Mouse (Mus musculus) ovary, postnatal 36 days (tissue): ENCODE data around the gene Dctn1.

ENCODE experiments used
- DNase-seq: peaks from one replicate; pipeline ENCODE4 v3.0.0; 2022; ENCODE audit warnings: low spot score, mixed read lengths

Dctn1 gene

DNA sequence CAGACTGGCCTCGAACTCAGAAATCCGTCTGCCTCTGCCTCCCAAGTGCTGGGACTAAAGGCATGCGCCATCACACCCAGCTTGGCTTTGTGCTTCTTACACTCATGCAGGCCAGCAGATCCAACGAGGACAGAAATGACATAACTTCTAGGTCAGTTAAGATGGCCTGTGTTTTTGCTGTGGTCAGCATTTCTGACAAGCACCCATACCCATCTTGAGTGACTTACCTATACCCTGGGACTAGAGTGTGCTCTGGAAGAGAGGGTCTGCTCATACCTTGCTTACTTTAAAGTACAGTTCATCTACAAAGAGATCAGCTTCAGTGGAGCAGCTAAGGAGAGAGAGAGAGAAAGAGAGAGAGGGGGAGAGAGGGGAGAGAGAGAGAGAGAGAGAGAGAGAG is 67.6 kb downstream of the Dctn1 start:
- no peak for DNase-seq

DNA sequence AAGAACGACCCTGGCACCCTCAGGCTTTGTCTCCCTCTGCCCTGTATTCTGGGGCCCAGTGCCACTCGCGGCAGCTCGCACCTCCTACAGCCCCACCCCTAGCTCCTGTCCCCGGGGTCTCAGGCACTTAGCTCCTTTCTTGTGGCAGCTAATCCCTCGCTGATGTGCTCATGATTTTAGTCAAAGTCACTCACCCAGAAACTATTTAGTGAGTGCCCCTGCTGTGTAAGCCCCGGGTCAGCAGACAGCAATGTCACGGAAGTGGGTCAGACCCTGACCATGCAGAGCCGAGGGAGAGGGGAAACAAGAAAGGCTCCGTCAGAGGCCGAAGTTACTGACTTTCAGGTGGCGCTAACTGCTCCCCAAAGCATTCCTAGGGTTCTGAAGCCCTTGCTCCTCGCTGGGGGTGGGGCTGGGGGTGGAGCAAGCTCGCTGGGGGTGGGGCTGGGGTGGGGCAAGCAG is 68.6 kb downstream of the Dctn1 start:
- no peak for DNase-seq

DNA sequence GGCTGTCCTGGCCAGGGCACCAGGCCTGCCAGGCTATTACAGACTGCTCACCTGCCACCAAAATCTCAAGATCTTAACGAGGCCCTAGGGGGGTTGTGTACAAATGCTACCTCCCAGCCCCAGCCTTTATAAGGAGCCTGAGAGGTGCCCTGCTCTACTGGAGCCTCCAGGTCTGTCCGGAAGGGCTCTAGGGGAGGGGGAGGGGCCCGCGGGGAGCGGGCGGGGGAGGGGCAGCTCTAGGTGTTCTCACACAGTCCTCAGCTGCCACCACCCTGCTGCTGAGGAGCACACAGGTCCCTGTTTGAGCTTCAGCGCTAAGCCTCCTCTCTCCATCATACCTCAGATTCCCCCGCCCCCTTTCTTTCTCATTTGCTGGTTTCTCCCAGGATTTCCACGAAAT is 71.4 kb downstream of the Dctn1 start:
- no peak for DNase-seq

DNA sequence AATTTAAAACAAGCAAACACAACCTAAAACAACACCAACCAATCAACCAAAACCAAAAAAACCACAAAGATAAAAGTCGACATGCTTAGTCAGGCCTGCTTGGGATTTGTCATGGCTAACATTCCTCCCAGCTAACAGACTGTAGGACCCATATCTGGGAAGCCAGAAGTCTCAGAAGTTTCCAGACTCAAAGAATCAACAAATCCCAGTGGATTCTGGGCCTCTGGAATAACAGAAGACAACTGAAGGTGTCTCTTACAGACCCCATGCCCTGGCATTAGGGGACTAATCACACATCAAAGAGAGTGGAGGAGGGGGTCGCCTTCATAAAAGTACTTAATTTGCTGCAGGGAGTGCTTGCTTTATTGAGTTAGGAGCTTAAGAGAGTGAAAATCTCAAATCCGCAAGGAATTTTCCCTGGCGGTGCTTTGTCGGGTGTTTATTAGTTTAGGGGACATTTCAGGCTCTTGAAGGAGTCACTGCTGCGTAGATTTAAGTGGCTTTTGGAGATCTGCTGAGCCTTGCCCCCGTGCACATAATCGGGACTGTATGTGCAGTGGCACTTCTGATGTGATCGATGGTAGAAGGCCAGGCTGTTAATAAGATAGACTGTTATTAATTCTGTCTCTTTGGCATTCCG is 78.8 kb downstream of the Dctn1 start:
- no peak for DNase-seq

DNA sequence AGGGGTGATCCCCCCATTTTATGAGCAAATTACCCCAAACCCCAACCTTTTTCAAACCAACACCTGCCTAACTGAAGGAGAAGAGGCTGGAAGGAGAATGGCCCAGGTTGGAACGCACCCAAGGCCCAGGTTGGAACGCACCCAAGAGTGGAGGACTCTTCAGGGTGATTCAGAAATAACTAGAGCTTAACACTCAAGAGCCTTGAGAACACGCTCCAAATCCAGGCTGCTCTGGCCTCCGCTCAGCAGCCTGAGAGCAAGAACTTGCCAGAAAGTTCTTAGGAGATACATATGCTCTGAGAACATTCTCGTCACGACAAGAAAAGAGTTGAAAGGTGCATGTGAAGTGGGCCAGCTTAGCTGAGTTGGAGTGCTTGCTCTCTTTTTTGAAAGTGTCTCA is 79.4 kb downstream of the Dctn1 start:
- peak; percentile 73 for DNase-seq

DNA sequence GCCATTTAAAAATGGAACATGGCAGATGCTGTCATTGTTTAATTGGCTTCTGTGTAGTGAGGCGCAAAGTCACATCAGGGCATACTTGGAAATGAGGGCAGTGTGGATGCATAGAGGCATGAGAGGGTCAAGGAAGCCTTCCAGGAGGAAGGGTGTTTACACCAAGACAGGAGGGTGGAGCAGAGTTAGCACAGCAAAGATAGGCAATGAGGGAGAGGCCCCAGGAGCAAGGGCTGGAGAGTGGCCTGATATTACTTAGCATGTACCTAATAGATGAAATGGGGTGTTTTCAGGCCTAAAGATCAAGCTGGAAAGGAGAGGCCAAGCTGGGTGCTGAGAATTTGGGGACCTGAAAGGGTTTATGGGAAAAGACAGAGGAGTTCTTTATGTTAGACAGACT is 80.3 kb downstream of the Dctn1 start:
- no peak for DNase-seq

DNA sequence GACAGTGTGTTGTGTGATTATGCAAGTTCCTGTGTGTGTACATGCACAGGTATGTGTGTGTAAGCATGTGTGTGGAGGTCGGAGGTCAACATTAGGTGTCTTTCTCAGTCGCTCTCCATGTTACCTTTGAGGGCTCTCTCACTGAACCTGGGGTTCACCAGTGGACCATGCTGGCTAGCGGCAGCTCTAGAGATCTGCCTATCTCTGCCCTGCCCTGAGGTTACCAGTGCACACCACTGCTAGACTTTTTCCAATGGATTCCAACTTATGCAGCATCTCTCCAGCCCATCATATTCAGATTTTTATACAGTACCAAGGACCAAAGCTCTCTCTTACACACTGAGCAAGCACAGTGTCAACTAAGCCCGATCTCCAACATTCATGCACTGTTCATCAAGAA is 81.0 kb downstream of the Dctn1 start:
- DNase-seq: no peak

DNA sequence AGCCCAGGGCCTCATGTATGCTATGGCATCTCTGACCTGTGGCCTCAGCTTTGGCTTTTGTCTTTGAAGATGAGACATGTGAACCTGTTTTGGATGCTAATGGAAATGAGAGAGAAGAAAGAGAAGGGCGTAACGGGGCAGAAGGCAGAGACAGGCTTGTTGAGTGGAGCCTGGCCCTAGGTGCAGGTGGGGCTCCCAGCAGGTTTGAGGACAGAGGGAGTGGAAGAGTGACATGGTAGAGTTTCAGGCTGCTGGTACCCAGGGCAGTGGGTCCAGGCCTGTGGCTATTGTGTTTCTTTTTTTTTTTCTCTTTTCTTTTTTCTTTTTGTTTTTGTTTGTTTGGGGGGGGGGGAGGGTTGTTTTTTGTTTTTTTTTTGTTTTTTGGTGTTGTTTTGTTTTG is 81.4 kb downstream of the Dctn1 start:
- DNase-seq: no peak
